Mouse (Mus musculus) B cell, adult 62 days (primary cell): ENCODE results near the gene Gm2022. TPM values are rescaled to one million over a fixed set of nuclear protein-coding genes. Genes with fewer than 3 reads are reported as not detected.

Experiments used
- total RNA-seq: library from RNA; stranded (reverse); gene quantifications from 4 replicates; pipeline ENCODE4 v1.2.4, GENCODE M21; 2023

Gm2022 gene
- not detected in 4 replicates for total RNA-seq

DNA sequence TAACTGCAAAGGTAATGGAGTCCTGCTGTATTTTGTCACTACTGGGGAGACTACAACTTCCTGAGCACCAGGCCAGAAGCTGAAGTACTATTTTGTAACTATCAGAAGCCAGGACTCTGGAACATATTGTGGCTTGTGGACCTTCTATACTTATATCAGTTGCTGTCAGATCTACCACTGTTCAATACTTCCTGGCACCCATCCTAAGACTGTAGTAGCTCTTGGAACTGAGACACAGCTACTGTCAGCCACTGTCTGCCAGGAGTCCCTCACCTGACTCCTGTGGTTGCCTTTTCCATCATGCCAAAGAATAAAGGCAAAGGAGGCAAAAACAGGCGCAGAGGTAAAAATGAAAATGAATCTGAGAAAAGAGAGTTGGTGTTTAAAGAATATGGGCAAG, at the start of gene Gm2022:
Gene Gm2022, plus strand, starts transcription at position 301 of the 400 bp plus-strand sequence.

DNA sequence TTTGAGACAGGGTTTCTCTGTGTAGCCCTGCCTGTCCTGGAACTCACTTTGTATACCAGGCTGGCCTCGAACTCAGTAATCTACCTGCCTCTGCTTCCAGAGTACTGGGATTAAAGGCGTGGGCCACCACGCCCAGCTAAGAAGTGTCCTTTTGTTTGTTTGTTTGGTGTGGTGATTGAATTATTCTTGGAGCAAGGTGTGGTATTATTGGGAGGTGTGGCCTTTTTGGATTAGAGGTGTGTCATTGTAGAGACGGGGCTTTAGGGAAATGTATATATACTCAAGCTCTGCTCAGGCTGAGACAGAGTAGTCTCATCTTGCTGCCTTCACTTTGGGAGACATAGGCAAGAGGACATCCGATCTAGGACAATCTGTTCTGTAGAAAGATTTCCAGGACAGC, 21.4 kb upstream of the Gm2022 start, which contains the start of gene Gm2016:
Gene Gm2016, plus strand, starts transcription at position 301 of the 400 bp plus-strand sequence.

DNA sequence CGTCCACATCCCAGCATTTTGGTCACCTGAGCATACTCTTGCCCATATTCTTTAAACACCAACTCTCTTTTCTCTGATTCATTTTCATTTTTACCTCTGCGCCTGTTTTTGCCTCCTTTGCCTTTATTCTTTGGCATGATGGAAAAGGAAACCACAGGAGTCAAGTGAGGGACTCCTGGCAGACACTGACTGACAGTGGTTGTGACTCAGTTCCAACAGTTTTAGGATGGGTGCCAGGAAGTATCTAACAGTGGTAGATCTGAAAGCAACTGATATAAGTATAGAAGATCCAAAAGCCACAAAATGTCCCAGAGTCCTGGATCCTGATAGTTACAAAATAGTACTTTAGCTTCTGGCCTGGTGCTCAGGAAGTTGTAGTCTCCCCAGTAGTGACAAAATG, 24.6 kb downstream of the Gm2022 start, which contains the start of gene Gm2035:
Gene Gm2035, minus strand, starts transcription at position 137 of the 400 bp plus-strand sequence.

Other genes with a start within 250 kb of the Gm2022 start
- not detected in 4 replicates for gene Gm21319, start 119.6 kb upstream of the Gm2022 start, total RNA-seq
- gene Gm21936, start 99.9 kb upstream of the Gm2022 start, total RNA-seq, result not detected in 4 replicates
- gene BB287469, start 78.8 kb upstream of the Gm2022 start, total RNA-seq, result not detected in 4 replicates
- gene Gm2001, start 53.0 kb upstream of the Gm2022 start, total RNA-seq, result not detected in 4 replicates
- not detected in 4 replicates for gene Gm2016, start 21.3 kb upstream of the Gm2022 start, total RNA-seq
- not detected in 4 replicates for gene Gm2035, start 24.5 kb downstream of the Gm2022 start, total RNA-seq
- not detected in 4 replicates for gene Gm2042, start 58.7 kb downstream of the Gm2022 start, total RNA-seq
- gene Gm2075, start 116.5 kb downstream of the Gm2022 start, total RNA-seq, result not detected in 4 replicates
- not detected in 4 replicates for gene Gm6803, start 123.4 kb downstream of the Gm2022 start, total RNA-seq
- gene Gm2056, start 131.6 kb downstream of the Gm2022 start, total RNA-seq, result not detected in 4 replicates
- not detected in 4 replicates for gene Gm16368, start 188.3 kb downstream of the Gm2022 start, total RNA-seq